Mouse (Mus musculus): ENCODE data around the gene Large1. TPM values are rescaled to one million over a fixed set of nuclear protein-coding genes. Genes with fewer than 3 reads are reported as not detected.
"Not testable (repeated sequence)": the region's sequence is repeated elsewhere in the genome, so short reads cannot be mapped to it uniquely, and the experiment has no call there.

Gene Large1
- polyA plus RNA-seq, 1 experiment, result 16.7 TPM

- no peak for DNase-seq (ENCODE audit: low read depth)
Observed at GRCm38 (mm10) chr8:73295531-73295930, 57.8 kb downstream of the Large1 start.

- peak; percentile 72 for DNase-seq (ENCODE audit: low read depth)
Observed at GRCm38 (mm10) chr8:73293655-73294054, 59.7 kb downstream of the Large1 start.

- no peak for DNase-seq (ENCODE audit: low read depth)
Observed at GRCm38 (mm10) chr8:73291630-73292029, 61.7 kb downstream of the Large1 start.

DNA sequence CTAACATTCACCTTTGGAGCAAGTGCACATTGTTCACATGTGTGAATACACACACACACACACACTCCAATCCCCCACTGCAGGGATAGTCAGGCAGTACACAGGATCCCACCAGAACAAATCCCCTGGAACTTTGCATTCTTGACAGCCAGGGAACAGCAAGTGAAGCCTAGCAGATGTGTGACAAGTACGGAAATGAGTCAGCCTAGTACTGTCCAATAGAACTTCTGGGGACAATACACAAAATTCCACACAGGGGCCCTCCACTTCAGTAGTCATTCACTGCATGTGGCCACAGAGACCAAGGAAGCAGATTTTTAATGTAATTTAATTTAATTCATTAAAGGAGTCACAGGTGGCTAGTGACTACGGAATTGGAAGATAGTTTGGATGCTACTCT lies 62.7 kb downstream of the Large1 start:
- DNase-seq (ENCODE audit: low read depth), result no peak

GRCm38 (mm10) chr8:73289831-73290230 lies 63.5 kb downstream of the Large1 start:
- no peak for DNase-seq (ENCODE audit: low read depth)

- DNase-seq (ENCODE audit: low read depth), result no peak
Observed at GRCm38 (mm10) chr8:73281996-73282395, 71.3 kb downstream of the Large1 start.

DNA sequence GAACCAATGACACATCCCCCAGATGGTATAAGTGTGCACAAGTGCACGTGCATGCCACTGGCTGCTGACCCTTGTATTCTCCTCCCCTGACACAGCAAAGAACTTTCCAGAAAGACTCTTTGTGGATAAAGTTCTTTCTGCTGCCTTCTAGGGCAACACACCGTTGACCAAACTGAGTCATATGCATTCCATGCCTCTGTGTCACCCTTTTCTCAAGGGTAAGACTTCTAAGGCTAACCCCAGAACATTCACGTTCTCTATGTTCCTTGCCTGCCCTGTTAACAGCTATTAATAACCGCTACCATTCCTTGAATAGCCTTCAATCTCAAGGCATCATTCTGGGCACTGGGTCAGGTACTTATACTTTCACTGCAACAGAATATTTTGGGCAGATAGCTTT lies 77.3 kb downstream of the Large1 start:
- no peak for DNase-seq (ENCODE audit: low read depth)

- DNase-seq (ENCODE audit: low read depth), result not testable (repeated sequence)
Observed at GRCm38 (mm10) chr8:73275445-73275844, 77.9 kb downstream of the Large1 start.

- no peak for DNase-seq (ENCODE audit: low read depth)
Observed at GRCm38 (mm10) chr8:73273150-73273549, 80.2 kb downstream of the Large1 start.

GRCm38 (mm10) chr8:73270991-73271390 lies 82.3 kb downstream of the Large1 start:
- DNase-seq (ENCODE audit: low read depth), result no peak

DNA sequence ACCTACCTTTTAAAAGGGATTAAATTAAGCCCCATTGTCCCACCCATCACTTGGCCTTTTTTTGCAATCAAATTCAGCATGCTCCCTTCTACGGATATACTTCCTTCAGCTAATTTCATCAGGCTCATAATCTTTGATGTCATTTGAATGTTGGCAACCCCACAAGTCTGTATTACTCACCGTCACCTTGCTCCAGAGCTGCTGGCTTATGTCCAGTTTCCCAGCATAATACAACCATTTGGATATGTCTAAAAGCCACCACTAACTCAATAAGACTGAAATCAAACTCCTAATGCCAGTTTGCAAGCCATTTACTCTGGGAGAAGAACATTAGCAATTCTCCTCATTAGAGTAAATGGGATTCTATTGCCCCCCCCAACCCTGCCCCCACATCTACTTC lies 95.4 kb downstream of the Large1 start:
- DNase-seq (ENCODE audit: low read depth), result peak; percentile 46

DNA sequence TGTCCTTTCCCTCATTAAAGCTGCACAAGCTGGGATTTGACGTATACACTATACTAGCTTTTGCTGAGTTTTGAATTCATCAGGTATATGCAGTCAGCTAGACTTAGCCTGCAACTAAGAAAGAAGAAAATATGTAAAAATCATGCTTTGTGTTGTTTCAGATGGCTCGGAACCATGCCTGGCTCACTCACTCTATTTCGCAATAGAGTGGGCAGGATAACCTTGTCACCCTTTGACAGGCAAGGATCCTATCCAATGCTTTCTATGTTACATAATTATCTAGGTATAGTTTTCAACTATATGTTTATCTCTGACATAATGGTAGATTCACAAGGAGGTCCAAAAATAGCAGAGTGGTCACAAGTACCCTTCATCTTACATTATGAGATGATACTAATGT lies 109.2 kb downstream of the Large1 start:
- DNase-seq (ENCODE audit: low read depth), result no peak

- DNase-seq (ENCODE audit: low read depth), result no peak
Observed at GRCm38 (mm10) chr8:73242066-73242465, 111.3 kb downstream of the Large1 start.

DNA sequence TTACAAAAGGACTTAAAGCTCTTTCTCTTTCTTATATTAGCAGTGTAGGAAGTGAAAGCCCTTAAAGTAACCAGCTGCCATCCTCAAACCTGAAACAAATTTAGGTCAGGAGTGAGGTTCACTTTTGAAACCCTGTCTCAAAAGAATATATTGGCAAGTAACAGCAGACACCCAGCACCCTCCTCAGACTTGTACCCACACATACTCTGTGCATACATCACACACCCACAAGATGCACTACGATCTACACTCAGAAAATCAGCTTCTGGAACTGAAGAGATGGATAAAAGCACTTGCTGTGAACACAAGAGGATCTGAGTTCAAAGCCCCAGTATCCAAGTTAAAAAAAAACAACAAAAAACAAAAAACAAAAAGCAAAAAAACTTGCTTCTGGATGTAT lies 119.1 kb downstream of the Large1 start:
- no peak for DNase-seq (ENCODE audit: low read depth)

GRCm38 (mm10) chr8:73233358-73234041 lies 119.8 kb downstream of the Large1 start:
- DNase-seq (ENCODE audit: low read depth), result no peak

- DNase-seq (ENCODE audit: low read depth), result no peak
Observed at GRCm38 (mm10) chr8:73226841-73227240, 126.5 kb downstream of the Large1 start.

GRCm38 (mm10) chr8:73225654-73226053 lies 127.7 kb downstream of the Large1 start:
- DNase-seq (ENCODE audit: low read depth), result no peak

- no peak for DNase-seq (ENCODE audit: low read depth)
Observed at GRCm38 (mm10) chr8:73219178-73219811, 134.0 kb downstream of the Large1 start.

- DNase-seq (ENCODE audit: low read depth), result no peak
Observed at GRCm38 (mm10) chr8:73206831-73207230, 146.5 kb downstream of the Large1 start.

- DNase-seq (ENCODE audit: low read depth), result no peak
Observed at GRCm38 (mm10) chr8:73201854-73202253, 151.5 kb downstream of the Large1 start.

DNA sequence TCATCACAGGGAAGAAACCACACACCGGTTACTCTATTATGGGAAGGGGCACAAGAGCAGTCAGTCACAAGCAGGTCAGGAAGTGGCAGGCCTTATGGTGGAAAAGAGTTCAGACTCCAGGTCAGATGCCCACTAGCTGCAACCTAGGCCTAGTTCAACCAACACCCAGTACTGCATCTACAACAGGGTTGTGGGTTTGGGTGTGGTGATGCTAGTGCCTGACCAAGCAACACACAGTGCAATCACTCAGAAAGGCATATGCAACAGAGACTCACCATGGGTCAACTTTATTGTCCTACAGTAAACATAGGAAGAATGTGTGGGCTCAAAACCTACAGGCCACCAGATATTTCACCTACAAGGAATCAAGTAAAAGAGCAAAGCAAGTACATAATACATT lies 155.6 kb downstream of the Large1 start:
- DNase-seq (ENCODE audit: low read depth), result no peak

GRCm38 (mm10) chr8:73188684-73189083 lies 164.7 kb downstream of the Large1 start:
- DNase-seq (ENCODE audit: low read depth), result no peak

DNA sequence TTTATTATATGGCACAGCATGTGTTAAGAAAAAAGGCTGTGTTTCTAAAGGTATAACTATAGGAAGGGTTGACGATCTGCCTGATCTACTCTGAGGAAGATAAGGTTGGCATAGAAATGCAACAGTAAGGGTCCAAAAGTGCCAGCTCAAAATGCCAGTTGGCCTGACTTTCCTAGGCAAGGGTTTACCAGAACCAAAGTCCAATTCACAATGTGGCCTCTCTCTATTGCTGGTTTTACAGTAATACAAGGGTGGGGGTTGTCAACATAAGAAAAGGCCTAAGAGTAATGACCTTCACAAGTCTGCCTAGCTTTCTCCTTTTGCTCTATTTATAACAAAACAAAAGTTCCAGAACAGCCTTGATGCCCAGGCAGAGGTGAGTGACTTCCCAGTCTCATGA lies 166.0 kb downstream of the Large1 start:
- DNase-seq (ENCODE audit: low read depth), result no peak

DNA sequence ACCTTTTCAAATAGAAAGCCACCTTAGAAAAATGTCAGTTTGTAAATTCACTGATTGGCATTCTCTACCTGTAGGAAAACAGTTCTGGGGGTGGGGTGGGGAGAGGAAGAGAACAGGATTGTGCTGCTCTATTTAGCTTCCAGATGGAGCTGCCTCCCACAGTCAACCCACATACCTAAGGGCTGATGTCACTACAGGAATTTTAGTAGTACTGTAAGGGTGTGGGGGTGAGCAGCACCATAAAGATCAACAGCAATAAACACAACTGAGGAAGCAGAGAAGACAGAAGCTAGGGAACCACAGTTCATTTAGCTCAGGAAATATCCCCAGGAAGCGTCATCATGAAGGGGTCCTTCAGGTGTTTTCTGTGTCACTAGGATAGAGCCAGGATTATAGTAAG lies 174.9 kb downstream of the Large1 start:
- no peak for DNase-seq (ENCODE audit: low read depth)

Measured in gonadal fat pad, adult 2 months (tissue).